Mouse (Mus musculus) heart, embryonic 10.5 days (tissue): Measurements from ENCODE around the gene Sclt1. TPM values are rescaled to one million over a fixed set of nuclear protein-coding genes. Genes with fewer than 3 reads are reported as not detected.
A peak's percentile ranks its signal among the peaks of the same experiment; 100 is the strongest.
"Not testable (repeated sequence)": the region's sequence is repeated elsewhere in the genome, so short reads cannot be mapped to it uniquely, and the experiment has no call there.

Experiments
- DNase-seq: peaks from one replicate; pipeline ENCODE4 v3.0.0-alpha.2; 2017; ENCODE audit warnings: low spot score
- H3K27ac ChIP-seq: fragments of 300-500 bp; sonication (generic); 2 replicates; pipeline ENCODE4 v1.5.1; 2016; ENCODE audit warnings: mild to moderate bottlenecking
- H3K27me3 ChIP-seq: fragments of 300-500 bp; sonication (generic); 2 replicates; pipeline ENCODE4 v1.6.1; 2016; ENCODE audit warnings: mild to moderate bottlenecking; ENCODE audit not compliant: poor library complexity, insufficient read depth, severe bottlenecking
- H3K36me3 ChIP-seq: fragments of 300-500 bp; sonication (generic); 2 replicates; pipeline ENCODE4 v1.6.1; 2016; ENCODE audit warnings: mild to moderate bottlenecking, moderate library complexity
- H3K4me1 ChIP-seq: fragments of 300-500 bp; sonication (generic); 2 replicates; pipeline ENCODE4 v1.6.1; 2016; ENCODE audit warnings: mild to moderate bottlenecking
- H3K4me3 ChIP-seq: fragments of 300-500 bp; sonication (generic); 2 replicates; pipeline ENCODE4 v1.5.1; 2016; ENCODE audit warnings: mild to moderate bottlenecking, moderate library complexity
- H3K9me3 ChIP-seq: fragments of 300-500 bp; sonication (generic); 2 replicates; pipeline ENCODE4 v1.6.1; 2016; ENCODE audit warnings: mild to moderate bottlenecking, moderate library complexity
- WGBS: fragments of 180-500 bp; shearing (Covaris S2); methylation state at CpG from one replicate; pipeline ENCODE4 v1.1.7; 2016; 5-methylcytosine and 5-hydroxymethylcytosine counted together
- polyA plus RNA-seq: library from polyadenylated mRNA; unstranded; fragments of >200 nt; fragmentation: Nextera tagmentation; extraction: Ambion mirVana; gene quantifications from 2 replicates; pipeline ENCODE4 v1.2.1, GENCODE M21; 2016

Gene Sclt1
- 10.0 and 15.4 TPM in 2 replicates for polyA plus RNA-seq

DNA sequence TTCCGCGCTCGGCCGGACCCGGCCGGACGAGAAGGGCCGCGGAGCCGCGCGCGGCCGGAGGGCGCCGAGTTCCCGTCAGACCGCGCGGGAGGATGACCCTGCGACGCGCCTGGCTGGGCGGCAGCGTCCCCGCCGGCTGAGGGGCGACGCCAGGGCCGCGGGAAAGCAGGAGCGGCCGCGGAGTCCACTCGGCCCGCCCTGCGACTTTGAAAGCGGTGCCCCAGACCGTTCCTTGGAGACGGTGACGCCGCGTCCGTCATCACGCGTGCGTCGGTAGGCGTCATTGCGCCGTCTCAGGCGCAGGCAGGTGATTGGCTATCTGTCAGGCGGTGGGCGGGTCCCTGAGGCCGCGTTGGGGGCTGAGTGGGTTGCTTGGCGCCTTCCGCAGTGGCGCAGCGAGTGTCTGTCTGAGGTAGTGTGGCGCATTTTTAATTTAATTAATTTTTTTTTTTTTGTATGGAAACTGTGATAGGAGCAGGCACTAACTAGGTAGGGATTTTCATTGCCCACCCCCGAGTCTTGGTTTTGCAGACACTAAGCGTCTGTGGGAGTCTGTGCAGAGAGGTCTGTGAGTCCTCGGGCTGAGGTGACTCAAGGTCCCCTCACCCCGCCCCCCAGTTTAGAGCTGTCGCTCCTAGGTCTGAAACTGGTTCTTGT is at the start of gene Sclt1, which contains the start of gene D3Ertd751e:
TSS of gene Sclt1 (minus strand) at position 237 of the 657 bp plus-strand sequence.
TSS of gene D3Ertd751e (plus strand) at position 334 of the 657 bp plus-strand sequence.
- WGBS = under 1% methylated on average over 66 of the region's 66 CpGs
- no peaks in the 10 kb centered on the region for H3K27me3 ChIP-seq
- H3K27ac ChIP-seq = peak within 1 kb of the TSS; percentile 94
- H3K36me3 ChIP-seq = 0 out of 2 replicates have a peak, but pooled peaks cover 2% of the 10 kb centered on the region
- no peaks in the 10 kb centered on the region for H3K9me3 ChIP-seq
- peaks cover 7% of the 10 kb centered on the region; the same call in 1 of the 2 replicates for H3K4me1 ChIP-seq
- peak within 1 kb of the TSS; percentile 74 for H3K4me3 ChIP-seq
- peak; percentile 98 for DNase-seq

DNA sequence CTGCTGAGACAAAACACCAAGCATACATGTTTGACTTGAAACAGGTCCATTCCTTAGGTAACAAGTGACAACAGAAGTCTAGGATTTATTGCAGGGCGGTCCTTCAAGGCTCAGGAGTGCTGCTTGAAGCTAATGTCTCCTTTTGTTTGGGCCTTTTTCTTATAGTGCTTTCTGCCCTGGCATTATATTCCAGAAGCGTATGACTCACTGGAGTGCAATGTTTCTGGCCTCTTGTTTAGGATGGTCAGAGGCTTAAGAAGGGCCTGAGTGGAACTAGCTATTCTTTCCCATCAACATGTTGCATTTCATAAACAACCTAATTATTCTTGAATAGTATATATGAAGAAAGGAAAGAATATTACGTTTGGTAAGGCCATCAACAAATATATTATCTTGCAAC is 19.8 kb upstream of the Sclt1 start:
- no peaks in the 10 kb centered on the region for H3K9me3 ChIP-seq
- H3K36me3 ChIP-seq = 0 out of 2 replicates have a peak, but pooled peaks cover 4% of the 10 kb centered on the region
- WGBS = 84% methylated on average over 3 of the region's 3 CpGs
- H3K4me3 ChIP-seq = no peak overlapping the region
- DNase-seq = no peak
- H3K4me1 ChIP-seq = no peaks in the 10 kb centered on the region
- H3K27me3 ChIP-seq = no peaks in the 10 kb centered on the region
- no peak overlapping the region for H3K27ac ChIP-seq

DNA sequence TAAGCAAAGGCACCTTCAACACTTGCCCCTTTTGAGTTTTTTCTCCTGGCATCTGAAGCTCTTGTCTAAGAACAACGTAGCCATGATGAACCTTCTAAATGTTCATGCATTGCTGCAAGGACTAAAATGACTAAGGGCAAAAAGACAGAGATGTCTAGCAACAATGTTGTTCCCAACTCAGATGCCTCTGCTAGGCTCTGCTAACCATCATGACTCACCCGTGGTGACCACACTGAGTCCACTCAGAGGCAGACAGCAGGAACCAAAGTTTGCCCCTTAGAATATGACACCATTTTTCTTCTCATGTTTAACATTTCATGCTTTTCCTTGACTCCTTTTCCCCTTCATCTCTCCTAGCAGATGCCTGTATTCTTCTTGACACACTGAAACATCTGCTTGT is 12.2 kb upstream of the Sclt1 start:
- Histone ChIP-seq H3K27me3 (no peaks in the 10 kb centered on the region), H3K27ac (no peak overlapping the region), H3K36me3 (peaks cover 8% of the 10 kb centered on the region; the same call in 1 of the 2 replicates), H3K9me3 (no peaks in the 10 kb centered on the region), H3K4me1 (no peaks in the 10 kb centered on the region), H3K4me3 (no peak overlapping the region)
- 78% methylated on average over 2 of the region's 2 CpGs for WGBS
- DNase-seq = no peak

DNA sequence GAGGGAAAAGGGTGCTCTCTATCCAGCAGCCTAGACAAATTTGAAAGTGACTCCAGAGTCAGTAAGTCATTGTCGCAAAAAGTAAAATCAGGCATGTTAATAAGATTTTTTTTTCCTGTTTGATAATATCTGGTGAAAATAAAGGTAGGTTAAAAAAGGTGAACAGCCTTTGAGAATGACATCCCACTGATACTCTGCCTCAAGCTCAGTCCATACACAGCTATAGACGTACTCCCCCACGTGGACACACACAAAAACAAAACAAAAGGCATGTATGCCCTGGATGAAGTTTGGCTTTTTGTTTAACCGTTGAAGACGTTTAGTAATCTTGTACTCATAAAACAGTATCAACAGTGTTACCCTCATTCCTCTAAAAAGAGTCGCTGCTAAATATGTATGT is 1.1 kb upstream of the Sclt1 start:
- H3K36me3 ChIP-seq = no peaks in the 10 kb centered on the region
- peak overlapping the region; percentile 74 for H3K4me3 ChIP-seq
- WGBS = 62% methylated on average over 6 of the region's 6 CpGs
- no peaks in the 10 kb centered on the region for H3K9me3 ChIP-seq
- no peaks in the 10 kb centered on the region for H3K27me3 ChIP-seq
- peaks cover 7% of the 10 kb centered on the region; the same call in 1 of the 2 replicates for H3K4me1 ChIP-seq
- DNase-seq = no peak
- H3K27ac ChIP-seq = no peak overlapping the region

DNA sequence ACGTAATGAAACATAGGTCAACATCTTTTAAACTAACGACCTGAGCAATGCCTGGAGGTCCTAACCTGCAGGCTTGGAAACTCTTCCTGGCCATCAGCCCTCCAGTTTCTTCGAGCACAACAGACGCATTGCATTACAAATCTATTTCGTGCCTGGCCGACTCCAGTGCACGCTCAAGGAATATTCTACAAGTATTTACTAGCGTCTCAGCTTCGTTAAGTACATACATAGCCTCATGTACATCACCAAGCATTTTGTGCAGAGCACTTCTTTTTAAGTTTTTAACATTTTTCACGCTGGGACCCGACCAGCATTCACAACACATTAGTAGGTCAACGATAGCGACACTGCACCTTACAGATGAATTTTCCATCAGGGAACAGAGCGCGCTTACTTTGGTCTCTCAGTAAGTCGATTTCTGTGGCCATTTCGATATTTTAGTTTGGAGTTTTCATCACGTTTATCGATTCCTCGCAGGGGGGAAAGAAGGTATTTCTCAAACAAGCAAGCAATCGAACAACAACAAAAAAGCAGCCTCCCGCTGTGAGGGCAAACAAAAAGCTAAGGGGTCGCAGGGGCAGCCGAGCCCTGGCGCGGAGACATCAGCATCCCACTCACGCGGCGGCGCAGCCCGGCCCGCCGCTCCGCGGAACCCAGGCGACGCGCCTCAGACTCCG is 575 bp downstream of the Sclt1 start:
- Histone ChIP-seq H3K27me3 (no peaks in the 10 kb centered on the region), H3K27ac (peak overlapping the region; percentile 94), H3K4me1 (peaks cover 7% of the 10 kb centered on the region; the same call in 1 of the 2 replicates), H3K36me3 (0 out of 2 replicates have a peak, but pooled peaks cover 2% of the 10 kb centered on the region), H3K9me3 (no peaks in the 10 kb centered on the region), H3K4me3 (peak overlapping the region; percentile 74)
- WGBS = under 1% methylated on average over 39 of the region's 39 CpGs
- DNase-seq = peak; percentile 76

DNA sequence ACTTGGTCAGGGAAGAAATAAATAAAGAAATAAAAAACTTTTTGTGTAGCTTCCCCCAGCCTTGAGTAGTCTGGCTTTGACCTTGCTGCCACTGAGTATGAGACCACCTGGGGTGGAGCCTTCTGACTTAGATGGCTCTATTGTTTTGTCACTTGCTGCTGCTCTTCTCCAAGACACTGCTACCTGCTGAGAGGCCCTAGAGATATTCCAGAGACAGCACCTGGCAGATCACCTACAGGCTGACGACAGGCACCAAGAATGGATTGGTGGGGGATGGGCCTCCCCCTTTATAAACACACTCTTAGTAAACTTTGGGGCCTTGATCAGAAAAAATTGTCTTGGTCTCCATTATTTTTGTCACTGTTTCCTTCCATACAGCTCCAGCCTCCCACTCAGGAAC is 46.6 kb downstream of the Sclt1 start:
- no peak overlapping the region for H3K27ac ChIP-seq
- no peaks in the 10 kb centered on the region for H3K27me3 ChIP-seq
- WGBS = 47% methylated on average over 1 of the region's 1 CpGs
- H3K4me3 ChIP-seq = no peak overlapping the region
- no peak for DNase-seq
- no peaks in the 10 kb centered on the region for H3K9me3 ChIP-seq
- H3K4me1 ChIP-seq = no peaks in the 10 kb centered on the region
- peaks cover 12% of the 10 kb centered on the region; the same call in 1 of the 2 replicates for H3K36me3 ChIP-seq

DNA sequence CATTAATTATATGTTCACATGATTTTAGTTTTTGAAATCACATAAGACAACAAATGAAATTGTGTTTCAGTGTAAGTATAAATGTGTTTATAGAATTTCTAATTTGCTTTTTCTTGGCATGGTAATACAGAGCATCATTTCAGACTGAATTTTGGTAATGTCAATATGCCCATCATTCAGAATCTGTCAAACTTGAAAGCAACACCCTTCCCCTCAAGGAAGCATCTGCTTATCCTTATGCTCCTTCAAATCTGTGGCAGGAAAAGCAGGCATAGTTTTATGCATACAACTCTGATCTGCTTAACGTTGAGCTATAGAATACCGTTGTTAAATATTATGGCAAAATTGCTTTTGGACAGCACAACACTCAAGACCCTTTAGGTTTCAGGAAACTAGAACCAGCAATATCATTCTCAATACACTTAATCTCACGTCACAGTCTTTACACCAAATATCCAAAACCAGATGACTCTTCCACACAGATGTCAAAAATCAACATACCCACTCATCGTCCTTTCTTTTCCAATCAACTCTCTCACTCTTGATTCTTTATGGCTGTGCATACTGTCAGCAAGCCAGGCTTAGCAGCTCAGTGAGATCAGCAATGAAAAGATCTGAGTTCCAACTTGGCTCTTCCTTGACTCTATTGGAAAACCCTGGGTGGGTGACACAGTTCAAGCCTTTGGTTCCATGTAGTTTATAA is 49.7 kb downstream of the Sclt1 start:
- 86% methylated on average over 4 of the region's 4 CpGs for WGBS
- H3K27me3 ChIP-seq = no peaks in the 10 kb centered on the region
- H3K4me1 ChIP-seq = no peaks in the 10 kb centered on the region
- H3K36me3 ChIP-seq = peaks cover 4% of the 10 kb centered on the region; the same call in 1 of the 2 replicates
- no peaks in the 10 kb centered on the region for H3K9me3 ChIP-seq
- H3K27ac ChIP-seq = no peak overlapping the region
- DNase-seq = no peak
- no peak overlapping the region for H3K4me3 ChIP-seq

DNA sequence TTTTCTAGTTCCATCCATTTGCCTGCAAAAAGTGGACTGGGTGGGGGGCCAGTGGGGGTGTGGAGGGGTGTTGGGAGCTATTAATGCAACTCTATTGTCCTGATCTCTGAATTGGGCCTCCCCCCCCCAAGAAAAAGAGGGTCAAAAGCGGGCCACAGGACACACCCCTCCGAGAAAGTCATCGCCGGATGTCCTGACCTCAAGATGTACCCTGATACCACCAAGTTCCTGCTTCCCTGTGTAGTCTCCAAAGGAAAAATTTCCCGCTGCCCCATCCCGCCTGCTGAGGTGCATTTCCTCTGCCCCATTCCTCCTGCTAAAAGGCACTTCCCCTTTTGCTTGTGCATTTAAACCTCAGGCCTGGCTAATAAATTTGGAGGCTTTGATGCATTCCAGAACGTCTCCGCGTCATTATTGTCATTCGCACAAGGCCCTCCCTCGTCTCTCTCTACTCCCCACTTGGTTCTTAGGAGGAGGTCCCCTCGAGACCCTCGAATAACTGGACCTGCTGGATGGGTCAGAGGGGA is 52.1 kb downstream of the Sclt1 start:
- WGBS = 88% methylated on average over 13 of the region's 13 CpGs
- H3K9me3 ChIP-seq, H3K4me3 ChIP-seq, H3K36me3 ChIP-seq, H3K27me3 ChIP-seq, H3K27ac ChIP-seq, H3K4me1 ChIP-seq, DNase-seq: not testable (repeated sequence)

DNA sequence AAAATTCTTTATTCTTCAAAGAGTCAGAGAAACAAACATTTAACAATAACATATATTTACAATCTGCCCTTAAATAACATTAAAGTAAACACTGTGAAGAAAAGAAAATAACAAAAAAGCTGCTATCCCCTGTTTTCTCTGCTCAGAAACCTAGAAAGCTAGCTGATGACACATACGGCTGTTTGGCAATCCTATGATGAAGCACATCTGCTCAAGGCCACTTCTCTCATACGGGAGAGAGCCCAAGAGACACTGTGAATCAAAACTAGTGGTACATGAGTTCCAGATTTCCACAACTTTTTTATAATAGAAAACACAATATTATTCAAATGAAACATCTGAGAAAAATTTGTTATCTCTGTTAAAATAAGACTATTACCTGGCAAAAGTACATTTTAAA is 55.9 kb downstream of the Sclt1 start:
- Histone ChIP-seq H3K9me3 (no peaks in the 10 kb centered on the region), H3K36me3 (no peaks in the 10 kb centered on the region; the same call in 1 of the 2 replicates), H3K4me1 (no peaks in the 10 kb centered on the region), H3K4me3 (no peak overlapping the region), H3K27ac (no peak overlapping the region), H3K27me3 (no peaks in the 10 kb centered on the region)
- 80% methylated on average over 2 of the region's 2 CpGs for WGBS
- no peak for DNase-seq

DNA sequence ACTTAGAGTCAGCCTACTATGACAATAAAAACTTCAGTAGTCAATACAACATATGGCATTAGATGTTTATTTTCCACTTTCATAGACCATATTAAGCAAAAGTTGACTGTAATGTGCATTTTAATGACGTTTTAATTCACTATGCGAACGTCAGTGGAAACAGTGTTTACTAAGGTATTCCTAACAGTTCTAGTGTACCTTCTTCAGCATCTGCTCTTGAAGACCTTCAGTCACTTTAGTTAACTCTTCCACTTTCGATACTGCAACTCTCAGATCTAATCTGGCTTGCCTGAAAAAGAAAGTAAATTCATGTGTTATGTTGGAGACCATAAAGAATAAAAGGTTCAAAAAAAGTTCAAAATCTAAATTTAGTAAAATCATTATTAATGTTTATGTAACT is 60.2 kb downstream of the Sclt1 start:
- H3K27me3 ChIP-seq = no peaks in the 10 kb centered on the region
- WGBS = 85% methylated on average over 4 of the region's 4 CpGs
- H3K36me3 ChIP-seq = no peaks in the 10 kb centered on the region
- no peaks in the 10 kb centered on the region for H3K9me3 ChIP-seq
- no peaks in the 10 kb centered on the region for H3K4me1 ChIP-seq
- no peak for DNase-seq
- no peak overlapping the region for H3K27ac ChIP-seq
- H3K4me3 ChIP-seq = no peak overlapping the region

DNA sequence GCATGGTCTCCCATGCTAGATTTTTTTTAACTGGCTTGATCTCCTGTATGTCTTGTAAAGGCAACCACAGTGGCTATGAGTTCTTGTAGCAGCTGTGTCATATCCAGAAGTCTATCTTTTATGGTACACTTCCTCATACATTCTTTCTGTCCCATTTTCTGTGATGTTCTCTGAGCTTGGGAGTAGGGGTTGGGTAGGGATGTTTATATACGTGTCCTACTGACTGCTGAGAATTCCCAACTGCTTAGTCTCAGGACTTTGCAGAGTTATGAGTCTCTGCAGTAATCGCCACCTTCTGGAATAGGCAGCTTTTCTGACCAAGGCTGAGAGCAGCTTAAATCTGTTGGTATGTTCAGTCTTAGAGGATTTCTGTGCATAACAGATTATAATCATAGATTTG is 65.7 kb downstream of the Sclt1 start:
- Histone ChIP-seq H3K36me3 (no peaks in the 10 kb centered on the region), H3K27me3 (no peaks in the 10 kb centered on the region), H3K27ac (no peak overlapping the region), H3K4me3 (no peak overlapping the region), H3K4me1 (no peaks in the 10 kb centered on the region), H3K9me3 (no peaks in the 10 kb centered on the region)
- DNase-seq = no peak
- 77% methylated on average over 2 of the region's 2 CpGs for WGBS

DNA sequence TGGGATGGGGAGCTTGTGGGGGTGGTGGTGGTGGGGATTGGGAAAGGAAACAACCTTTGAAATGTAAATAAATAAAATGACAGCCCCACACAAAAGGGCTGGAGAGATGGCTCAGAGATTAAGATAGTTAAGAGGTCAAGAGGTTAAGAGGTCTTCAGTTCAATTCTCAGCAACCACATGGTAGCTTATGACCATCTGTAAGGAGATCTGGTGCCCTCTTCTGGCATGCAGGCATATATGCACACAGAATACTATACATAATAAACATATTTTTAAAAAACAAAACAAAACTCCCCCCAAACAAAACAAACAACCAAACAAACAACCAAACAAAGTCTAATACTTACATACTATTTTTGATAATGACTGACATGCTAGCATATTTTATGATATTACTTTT is 67.5 kb downstream of the Sclt1 start:
- no peaks in the 10 kb centered on the region for H3K4me1 ChIP-seq
- H3K4me3 ChIP-seq = no peak overlapping the region
- no peaks in the 10 kb centered on the region for H3K9me3 ChIP-seq
- no peak for DNase-seq
- no peak overlapping the region for H3K27ac ChIP-seq
- H3K36me3 ChIP-seq = no peaks in the 10 kb centered on the region
- no peaks in the 10 kb centered on the region for H3K27me3 ChIP-seq

DNA sequence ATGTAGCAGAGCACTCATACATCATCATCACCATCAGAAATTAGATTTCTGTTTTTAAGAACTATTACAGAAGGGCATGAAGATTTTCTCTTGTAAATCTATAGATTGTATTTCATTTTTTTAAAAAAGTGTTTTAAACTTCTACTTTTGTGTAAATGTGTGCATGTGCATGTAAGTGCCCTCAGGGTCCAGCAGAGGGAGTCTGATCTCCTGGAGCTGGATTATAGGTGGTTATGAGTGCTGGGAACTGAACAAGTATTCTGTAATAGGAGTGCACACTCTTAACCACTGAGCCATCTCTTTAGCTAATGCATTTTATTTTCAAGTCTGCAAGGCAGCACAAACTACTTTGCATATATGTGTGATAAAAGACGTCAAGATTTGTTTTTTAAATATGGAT is 86.7 kb downstream of the Sclt1 start:
- 88% methylated on average over 1 of the region's 1 CpGs for WGBS
- no peak for DNase-seq
- H3K36me3 ChIP-seq = peaks cover 30% of the 10 kb centered on the region; the same call in 1 of the 2 replicates
- H3K4me1 ChIP-seq = no peaks in the 10 kb centered on the region
- H3K27ac ChIP-seq = no peak overlapping the region
- H3K27me3 ChIP-seq = no peaks in the 10 kb centered on the region
- H3K9me3 ChIP-seq = no peaks in the 10 kb centered on the region
- H3K4me3 ChIP-seq = no peak overlapping the region
